Mouse (Mus musculus) megakaryocyte, embryonic 14.5 days (primary cell): ENCODE data around the gene Tm9sf1. TPM values are rescaled to one million over a fixed set of nuclear protein-coding genes. Genes with fewer than 3 reads are reported as not detected.

Experiments
- H3K27me3 ChIP-seq: replicated peaks from 2 replicates; pipeline ENCODE3; 2012; ENCODE audit warnings: inconsistent platforms
- H3K36me3 ChIP-seq: replicated peaks from 2 replicates; pipeline ENCODE3; 2012; ENCODE audit warnings: low read length, inconsistent platforms, mixed read lengths
- H3K4me1 ChIP-seq: 2 replicates; pipeline ENCODE4 v1.6.1; 2012; ENCODE audit warnings: inconsistent platforms
- H3K4me3 ChIP-seq: replicated peaks from 2 replicates; pipeline ENCODE3; 2012; ENCODE audit warnings: moderate library complexity, mild to moderate bottlenecking, inconsistent platforms
- H3K9me3 ChIP-seq: 2 replicates; pipeline ENCODE4 v1.6.1; 2012; ENCODE audit warnings: inconsistent platforms
- FLI1 ChIP-seq: IDR thresholded peaks from 2 replicates; pipeline ENCODE4 v1.6.1; 2012; ENCODE audit warnings: low read length, inconsistent platforms, mixed read lengths
- GATA1 ChIP-seq: IDR thresholded peaks from 3 replicates; pipeline ENCODE4 v1.6.1; 2012; ENCODE audit warnings: mixed read lengths, low read length, inconsistent platforms, borderline replicate concordance
- polyA plus RNA-seq: library from polyadenylated mRNA; stranded (reverse); fragments of >175 nt; gene quantifications from 2 replicates; pipeline ENCODE4 v1.2.3, GENCODE M21; 2012; ENCODE audit warnings: low replicate concordance; ENCODE audit not compliant: insufficient read depth

Gene Tm9sf1
- polyA plus RNA-seq, 1 experiment: 9.0 TPM

DNA sequence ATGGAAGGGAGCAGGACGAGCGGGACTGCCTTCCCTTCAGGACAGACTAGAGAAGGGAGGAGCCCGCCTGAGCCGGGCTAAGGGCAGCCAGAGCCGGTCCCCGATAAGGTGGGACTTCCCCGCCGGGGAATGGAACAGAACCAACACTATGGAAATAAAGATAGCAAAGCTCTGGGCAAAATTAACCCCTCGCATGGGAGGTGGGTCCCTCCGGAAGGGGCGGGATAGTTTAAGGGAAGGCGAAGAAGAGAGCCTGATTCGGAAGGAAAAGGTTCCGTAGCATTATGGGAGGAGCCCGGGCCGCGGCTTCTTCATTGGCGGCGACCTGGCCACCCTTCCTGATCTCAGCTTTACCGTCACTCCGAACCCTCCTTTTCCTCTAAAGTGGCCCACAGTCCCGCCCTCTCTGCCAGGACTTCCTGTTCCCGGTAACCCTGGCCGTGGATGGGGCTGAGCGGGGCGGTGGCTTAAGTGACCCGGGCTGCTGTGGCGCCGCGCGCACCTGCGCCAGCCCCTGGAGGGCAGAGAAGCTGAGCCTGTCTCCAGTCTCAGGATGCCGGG, 52.2 kb downstream of the Tm9sf1 start, which contains the start of gene Rnf31:
Rnf31 (plus strand) TSS at position 378 of the 561 bp plus-strand sequence.
- TF ChIP-seq FLI1 (no peak), GATA1 (no peak)
- Histone ChIP-seq H3K4me1 (peaks cover 68% of the 10 kb centered on the region), H3K4me3 (peak within 1 kb of the TSS; percentile 96), H3K27me3 (no peaks in the 10 kb centered on the region), H3K36me3 (peaks cover 56% of the 10 kb centered on the region), H3K9me3 (no peaks in the 10 kb centered on the region)

- Histone ChIP-seq H3K9me3 (no peaks in the 10 kb centered on the region), H3K36me3 (peaks cover 50% of the 10 kb centered on the region), H3K4me3 (peak within 1 kb of the TSS; percentile 96), H3K27me3 (no peaks in the 10 kb centered on the region), H3K4me1 (peaks cover 68% of the 10 kb centered on the region)
- TF ChIP-seq GATA1 (no peak), FLI1 (no peak)
Measured at GRCm38 (mm10) chr14:55590748-55591330, 52.8 kb downstream of the Tm9sf1 start, which contains the start of gene Psme2. TSS of gene Psme2 (minus strand) at chr14:55591113.

- peaks cover 41% of the 10 kb centered on the region for H3K36me3 ChIP-seq
- H3K27me3 ChIP-seq: no peaks in the 10 kb centered on the region
- no peaks in the 10 kb centered on the region for H3K9me3 ChIP-seq
- TF ChIP-seq GATA1 (no peak), FLI1 (no peak)
- peaks cover 68% of the 10 kb centered on the region for H3K4me1 ChIP-seq
- H3K4me3 ChIP-seq: peak overlapping the region; percentile 96
Measured at GRCm38 (mm10) chr14:55589771-55590448, 53.7 kb downstream of the Tm9sf1 start.

- peaks cover 70% of the 10 kb centered on the region for H3K4me1 ChIP-seq
- no peaks in the 10 kb centered on the region for H3K27me3 ChIP-seq
- no peak for TF ChIP-seq GATA1
- no peak for TF ChIP-seq FLI1
- H3K36me3 ChIP-seq: peaks cover 35% of the 10 kb centered on the region
- peak overlapping the region; percentile 64 for H3K4me3 ChIP-seq
- H3K9me3 ChIP-seq: no peaks in the 10 kb centered on the region
Measured at GRCm38 (mm10) chr14:55589271-55589670, 54.3 kb downstream of the Tm9sf1 start.

DNA sequence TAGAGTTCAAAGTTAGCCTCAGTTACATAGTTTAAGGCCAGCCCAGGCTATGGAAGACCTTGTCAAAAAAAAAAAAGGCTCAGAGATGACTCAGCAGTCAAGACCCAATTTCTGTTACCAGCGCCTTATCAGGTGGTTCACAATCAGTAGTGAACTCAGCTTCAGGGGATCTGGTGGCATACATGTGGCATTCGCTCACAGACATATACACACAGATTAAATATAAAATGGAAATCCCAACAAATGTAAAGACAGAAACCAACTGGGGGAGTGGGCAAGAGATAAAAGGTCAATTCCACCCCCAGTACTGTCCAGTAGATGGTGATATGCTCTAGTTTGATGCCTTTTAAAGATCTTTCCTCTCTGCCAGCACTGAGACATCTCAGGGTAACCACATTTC, 57.5 kb downstream of the Tm9sf1 start:
- H3K36me3 ChIP-seq: peaks cover 40% of the 10 kb centered on the region
- peaks cover 48% of the 10 kb centered on the region for H3K4me1 ChIP-seq
- no peak for TF ChIP-seq FLI1
- no peak for TF ChIP-seq GATA1
- H3K27me3 ChIP-seq: no peaks in the 10 kb centered on the region
- peak overlapping the region; percentile 57 for H3K4me3 ChIP-seq
- H3K9me3 ChIP-seq: no peaks in the 10 kb centered on the region

Other genes with a start within 250 kb of the Tm9sf1 start
- gene Dhrs4, start 165.0 kb downstream of the Tm9sf1 start, polyA plus RNA-seq: 17.5 and 33.7 TPM in 2 replicates
- gene Carmil3, start 153.2 kb downstream of the Tm9sf1 start, polyA plus RNA-seq: 1.9 TPM in 1 of 2 replicates, not detected in the other
- not detected in 2 replicates for gene Cpne6, start 133.4 kb downstream of the Tm9sf1 start, polyA plus RNA-seq
- not detected in 2 replicates for gene Nrl, start 118.8 kb downstream of the Tm9sf1 start, polyA plus RNA-seq
- 19.1 and 50.7 TPM in 2 replicates for gene Pck2, start 103.5 kb downstream of the Tm9sf1 start, polyA plus RNA-seq
- gene Dcaf11, start 83.8 kb downstream of the Tm9sf1 start, polyA plus RNA-seq: 11.5 and 17.6 TPM in 2 replicates
- not detected in 2 replicates for gene A730061H03Rik, start 83.4 kb downstream of the Tm9sf1 start, polyA plus RNA-seq
- not detected in 2 replicates for gene Fitm1, start 68.2 kb downstream of the Tm9sf1 start, polyA plus RNA-seq
- 66.3 and 162 TPM in 2 replicates for gene Psme1, start 65.7 kb downstream of the Tm9sf1 start, polyA plus RNA-seq
- 2.0 and 18.9 TPM in 2 replicates for gene Emc9, start 58.5 kb downstream of the Tm9sf1 start, polyA plus RNA-seq
- gene Psme2, start 52.7 kb downstream of the Tm9sf1 start, polyA plus RNA-seq: 23.2 and 78.2 TPM in 2 replicates
- gene Rnf31, start 52.1 kb downstream of the Tm9sf1 start, polyA plus RNA-seq: 17.1 and 20.4 TPM in 2 replicates
- gene Irf9, start 40.2 kb downstream of the Tm9sf1 start, polyA plus RNA-seq: 40.0 and 114 TPM in 2 replicates
- 1.4 and 9.7 TPM in 2 replicates for gene Rec8, start 25.8 kb downstream of the Tm9sf1 start, polyA plus RNA-seq
- 12.4 and 38.3 TPM in 2 replicates for gene Ipo4, start 7.8 kb downstream of the Tm9sf1 start, polyA plus RNA-seq
- gene Gm49378, start 5.9 kb downstream of the Tm9sf1 start, polyA plus RNA-seq: 0.64 and 4.9 TPM in 2 replicates
- gene Tssk4, start 6.4 kb upstream of the Tm9sf1 start, polyA plus RNA-seq: 0.23 TPM in 1 of 2 replicates, not detected in the other
- gene Mdp1, start 16.7 kb upstream of the Tm9sf1 start, polyA plus RNA-seq: 3.3 and 20.1 TPM in 2 replicates
- 12.5 and 39.5 TPM in 2 replicates for gene Gmpr2, start 28.1 kb upstream of the Tm9sf1 start, polyA plus RNA-seq
- 10.8 and 102 TPM in 2 replicates for gene Nedd8, start 28.3 kb upstream of the Tm9sf1 start, polyA plus RNA-seq
- gene Tinf2, start 38.0 kb upstream of the Tm9sf1 start, polyA plus RNA-seq: 15.6 and 18.7 TPM in 2 replicates
- 1.1 and 2.7 TPM in 2 replicates for gene Tgm1, start 70.1 kb upstream of the Tm9sf1 start, polyA plus RNA-seq
- gene Rabggta, start 78.5 kb upstream of the Tm9sf1 start, polyA plus RNA-seq: 9.5 and 9.9 TPM in 2 replicates
- gene Dhrs1, start 101.9 kb upstream of the Tm9sf1 start, polyA plus RNA-seq: 1.2 and 3.7 TPM in 2 replicates
- gene Nop9, start 101.9 kb upstream of the Tm9sf1 start, polyA plus RNA-seq: 18.3 and 25.1 TPM in 2 replicates
- 1.5 and 3.3 TPM in 2 replicates for gene Cideb, start 114.7 kb upstream of the Tm9sf1 start, polyA plus RNA-seq
- 3.2 and 5.6 TPM in 2 replicates for gene Ltb4r2, start 117.6 kb upstream of the Tm9sf1 start, polyA plus RNA-seq
- gene Ltb4r1, start 122.2 kb upstream of the Tm9sf1 start, polyA plus RNA-seq: 24.2 and 36.1 TPM in 2 replicates
- gene Adcy4, start 140.3 kb upstream of the Tm9sf1 start, polyA plus RNA-seq: not detected in 2 replicates
- gene Ripk3, start 145.1 kb upstream of the Tm9sf1 start, polyA plus RNA-seq: 38.4 and 95.9 TPM in 2 replicates
- 0.08 TPM in 1 of 2 replicates, not detected in the other for gene Nfatc4, start 179.3 kb upstream of the Tm9sf1 start, polyA plus RNA-seq
- gene Nynrin, start 210.2 kb upstream of the Tm9sf1 start, polyA plus RNA-seq: 0.61 and 1.4 TPM in 2 replicates
- 1.2 TPM in 1 of 2 replicates, not detected in the other for gene Cbln3, start 240.6 kb upstream of the Tm9sf1 start, polyA plus RNA-seq
- 7.3 and 10.5 TPM in 2 replicates for gene Khnyn, start 241.1 kb upstream of the Tm9sf1 start, polyA plus RNA-seq